Mouse (Mus musculus): ENCODE data around the gene Nedd4.
"Not testable (repeated sequence)": the region's sequence is repeated elsewhere in the genome, so short reads cannot be mapped to it uniquely, and the experiment has no call there.

Gene Nedd4

GRCm38 (mm10) chr9:72661895-72662661 is at the start of gene Nedd4:
Nedd4 (plus strand) TSS chr9:72662346.
- peak; percentile 81 to 86 for DNase-seq

DNA sequence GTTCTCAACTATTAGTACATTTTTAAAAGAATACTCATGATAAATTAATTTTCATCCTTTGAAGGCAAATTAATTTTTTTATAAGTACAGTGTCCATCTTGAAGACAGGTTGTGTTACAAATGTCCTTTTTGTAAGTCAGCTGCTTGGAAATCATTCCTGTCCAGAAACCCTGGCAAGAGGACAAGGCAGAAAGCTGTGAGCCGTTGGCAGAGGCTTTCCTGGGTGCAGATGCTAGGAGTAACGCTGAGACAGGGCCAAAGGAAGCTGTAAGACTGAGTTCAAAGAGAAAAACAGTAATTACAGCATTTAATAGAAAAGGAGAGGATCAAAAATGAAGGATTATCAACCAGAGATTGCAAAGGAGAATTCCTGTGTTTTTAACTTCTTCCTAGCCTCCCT is 48.3 kb upstream of the Nedd4 start:
- no peak for DNase-seq

DNA sequence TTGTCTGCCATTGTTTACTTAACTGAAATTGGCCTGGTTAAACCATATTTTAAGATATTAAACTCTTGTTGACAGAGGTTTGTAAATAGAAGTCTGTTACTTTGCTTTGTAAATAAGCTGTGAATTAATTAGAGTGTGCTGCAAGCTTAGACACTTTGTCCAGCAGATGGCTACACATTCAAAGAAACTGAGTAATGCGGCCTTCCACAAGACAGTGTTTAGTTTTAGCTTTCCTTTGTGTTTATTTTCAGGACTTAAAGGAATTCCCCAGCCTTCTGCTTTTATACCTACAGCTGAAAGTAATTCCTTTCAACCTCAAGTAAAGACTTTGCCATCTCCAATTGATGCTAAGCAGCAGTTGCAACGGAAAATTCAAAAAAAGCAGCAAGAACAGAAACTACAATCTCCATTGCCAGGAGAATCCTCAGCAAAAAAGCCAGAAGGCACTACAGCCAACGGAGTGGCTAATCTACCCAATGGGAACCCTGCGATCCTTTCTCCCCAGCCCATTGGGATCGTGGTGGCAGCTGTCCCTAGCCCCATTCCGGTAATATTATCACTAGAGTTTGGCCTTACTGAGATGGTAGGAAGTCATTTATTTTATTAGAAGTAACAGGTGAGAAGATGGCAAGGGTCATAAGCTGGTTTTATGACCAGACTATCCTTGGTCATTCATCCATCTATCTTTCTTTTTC is 47.2 kb upstream of the Nedd4 start:
- DNase-seq = no peak

DNA sequence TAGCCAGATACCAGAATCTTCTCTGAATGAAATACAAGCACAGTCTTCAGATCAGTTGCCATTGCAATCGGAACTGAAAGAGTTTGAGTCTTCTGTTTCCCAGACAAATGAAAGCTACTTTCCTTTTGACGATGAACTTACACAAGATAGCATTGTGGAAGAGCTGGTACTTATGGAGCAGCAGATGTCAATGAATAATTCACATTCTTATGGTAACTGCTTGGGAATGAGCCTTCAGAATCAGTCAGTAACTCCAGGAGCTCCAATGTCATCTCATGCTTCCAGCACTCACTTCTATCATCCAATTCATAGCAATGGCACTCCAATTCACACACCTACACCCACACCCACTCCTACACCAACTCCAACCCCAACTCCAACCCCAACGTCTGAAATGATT is 44.1 kb upstream of the Nedd4 start:
- DNase-seq = no peak

DNA sequence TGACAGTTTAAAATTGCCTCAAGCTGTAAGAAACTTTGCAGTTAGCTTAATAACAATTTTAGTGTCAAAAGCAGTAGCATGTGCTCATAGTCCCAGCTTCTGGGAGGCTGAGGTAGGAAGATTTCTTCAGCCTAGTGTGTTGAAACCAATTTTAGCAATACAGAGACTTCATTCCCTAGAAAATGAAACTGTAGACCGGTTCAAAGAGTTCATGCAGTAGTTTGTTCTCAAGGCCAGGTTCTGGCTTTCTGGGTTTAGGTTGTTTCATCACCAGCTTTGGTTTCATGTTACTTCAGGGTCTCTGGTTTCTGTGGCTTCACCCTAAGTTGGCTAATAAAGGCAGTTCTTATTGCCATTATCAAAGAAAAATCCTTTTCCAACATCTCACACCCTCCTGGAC is 38.5 kb upstream of the Nedd4 start:
- no peak for DNase-seq

GRCm38 (mm10) chr9:72627598-72627997 is 34.5 kb upstream of the Nedd4 start:
- no peak for DNase-seq

- DNase-seq = no peak
Observed at GRCm38 (mm10) chr9:72628591-72628990, 33.6 kb upstream of the Nedd4 start.

GRCm38 (mm10) chr9:72632198-72632597 is 29.9 kb upstream of the Nedd4 start:
- DNase-seq = no peak

GRCm38 (mm10) chr9:72635134-72635533 is 27.0 kb upstream of the Nedd4 start:
- no peak for DNase-seq

DNA sequence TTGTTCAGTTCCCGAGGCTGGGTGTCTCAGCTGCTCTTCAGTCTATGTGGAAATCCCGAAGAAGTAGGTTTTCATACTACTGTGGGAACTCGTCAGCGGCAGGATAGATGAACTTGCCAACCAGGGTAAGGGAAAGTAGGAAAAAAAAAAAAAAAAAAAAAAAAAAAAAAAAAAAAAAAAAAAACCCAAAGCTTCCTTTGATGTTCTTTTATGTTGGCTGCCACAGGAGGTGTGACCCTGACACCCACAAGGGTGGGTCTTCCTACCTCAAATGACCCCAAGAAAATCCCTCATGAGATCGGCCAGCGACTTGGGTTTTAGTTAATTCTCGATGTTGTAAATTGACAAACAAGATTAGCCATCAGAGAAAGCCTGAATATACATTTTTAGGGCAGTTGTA is 25.6 kb upstream of the Nedd4 start:
- no peak for DNase-seq

GRCm38 (mm10) chr9:72637243-72637642 is 24.9 kb upstream of the Nedd4 start:
- DNase-seq = no peak

- no peak for DNase-seq
Observed at GRCm38 (mm10) chr9:72638951-72639842, 22.9 kb upstream of the Nedd4 start.

DNA sequence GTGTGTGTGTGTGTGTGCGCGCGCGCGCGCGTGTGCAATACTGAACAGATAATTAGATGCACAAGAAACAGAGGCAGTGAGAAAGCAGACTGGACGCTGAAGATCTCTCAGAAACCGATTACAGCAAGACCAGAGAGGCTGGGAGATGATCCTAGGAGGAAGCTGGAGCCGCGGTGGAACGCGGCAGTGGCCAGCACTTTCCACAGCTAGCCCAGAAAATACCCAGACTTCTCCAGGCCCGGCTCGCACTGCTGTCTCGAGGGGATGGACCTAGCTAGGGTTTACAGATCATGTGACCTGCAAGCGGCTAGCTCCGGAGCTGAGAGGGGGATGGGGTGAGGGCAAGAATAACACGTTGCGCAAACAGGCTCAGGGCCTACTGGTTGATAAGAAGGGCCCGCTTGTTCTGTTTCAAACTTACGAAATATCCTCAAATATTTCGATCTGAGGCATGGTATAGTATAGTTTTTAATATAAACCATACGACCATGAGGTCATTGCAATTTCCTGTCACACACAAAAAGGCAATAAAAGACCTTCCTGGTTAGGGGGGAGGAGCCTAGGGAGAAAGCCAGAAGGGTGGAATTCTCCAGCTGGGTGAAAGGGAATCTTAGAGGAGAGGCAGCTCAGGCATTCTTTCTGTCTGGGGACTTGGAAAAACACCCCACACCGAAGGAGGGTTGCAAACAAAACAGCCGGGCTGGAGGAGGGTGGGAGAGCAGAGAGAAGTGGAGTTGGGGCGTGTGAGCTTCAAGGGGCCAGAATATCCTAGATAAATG is 22.1 kb upstream of the Nedd4 start:
- DNase-seq = peak; percentile 25 to 33

DNA sequence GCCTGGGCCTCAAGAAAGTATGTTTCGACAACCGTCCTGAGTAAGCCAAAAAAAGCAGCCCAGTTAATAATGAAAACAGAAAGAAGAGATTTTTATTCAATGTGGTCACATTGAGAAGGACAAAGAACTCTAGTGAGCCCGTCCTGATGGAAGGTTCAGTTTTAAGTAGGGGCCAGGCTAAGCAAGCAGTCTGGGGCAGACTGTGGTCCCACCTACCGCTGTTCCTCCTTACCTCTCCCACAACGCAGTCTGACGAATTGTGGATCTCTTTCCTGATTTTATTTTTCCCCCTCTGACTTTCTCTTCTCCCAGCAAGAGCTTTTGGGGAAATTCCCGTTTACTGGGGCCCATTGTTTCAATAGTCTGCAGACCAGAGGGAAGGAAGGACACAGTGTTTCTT is 21.5 kb upstream of the Nedd4 start:
- no peak for DNase-seq

GRCm38 (mm10) chr9:72641093-72641680 is 21.0 kb upstream of the Nedd4 start:
- DNase-seq = no peak

DNA sequence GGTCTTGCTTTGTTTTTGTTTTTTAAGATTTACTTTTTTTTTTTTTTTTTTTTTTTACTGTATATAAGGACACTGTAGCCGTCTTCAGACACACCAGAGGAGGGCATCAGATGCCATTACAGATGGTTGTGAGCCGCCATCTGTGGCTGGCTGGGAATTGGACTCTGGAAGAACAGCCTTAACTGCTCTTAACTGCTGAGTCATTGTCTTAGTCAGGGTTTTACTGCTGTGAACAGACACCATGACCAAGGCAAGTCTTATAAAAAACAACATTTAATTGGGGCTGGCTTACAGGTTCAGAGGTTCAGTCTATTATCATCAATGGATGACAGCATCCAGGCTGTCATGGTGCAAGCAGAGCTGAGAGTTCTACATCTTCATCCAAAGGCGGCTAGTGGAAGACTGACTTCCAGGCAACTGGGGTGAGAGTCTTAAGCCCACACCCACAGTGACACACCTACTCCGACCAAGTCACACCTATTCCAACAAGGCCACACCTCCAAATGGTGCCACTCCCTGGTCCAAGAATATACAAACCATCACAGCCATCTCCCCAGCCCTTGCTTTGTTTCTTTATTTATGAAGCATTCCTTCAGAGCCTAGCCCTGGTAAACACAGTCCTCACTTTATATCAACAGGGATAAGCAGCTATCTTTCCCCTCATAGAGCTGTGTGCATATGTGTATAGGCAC is 19.2 kb upstream of the Nedd4 start:
- not testable (repeated sequence) for DNase-seq

GRCm38 (mm10) chr9:72643651-72644417 is 18.3 kb upstream of the Nedd4 start:
- DNase-seq = no peak

DNA sequence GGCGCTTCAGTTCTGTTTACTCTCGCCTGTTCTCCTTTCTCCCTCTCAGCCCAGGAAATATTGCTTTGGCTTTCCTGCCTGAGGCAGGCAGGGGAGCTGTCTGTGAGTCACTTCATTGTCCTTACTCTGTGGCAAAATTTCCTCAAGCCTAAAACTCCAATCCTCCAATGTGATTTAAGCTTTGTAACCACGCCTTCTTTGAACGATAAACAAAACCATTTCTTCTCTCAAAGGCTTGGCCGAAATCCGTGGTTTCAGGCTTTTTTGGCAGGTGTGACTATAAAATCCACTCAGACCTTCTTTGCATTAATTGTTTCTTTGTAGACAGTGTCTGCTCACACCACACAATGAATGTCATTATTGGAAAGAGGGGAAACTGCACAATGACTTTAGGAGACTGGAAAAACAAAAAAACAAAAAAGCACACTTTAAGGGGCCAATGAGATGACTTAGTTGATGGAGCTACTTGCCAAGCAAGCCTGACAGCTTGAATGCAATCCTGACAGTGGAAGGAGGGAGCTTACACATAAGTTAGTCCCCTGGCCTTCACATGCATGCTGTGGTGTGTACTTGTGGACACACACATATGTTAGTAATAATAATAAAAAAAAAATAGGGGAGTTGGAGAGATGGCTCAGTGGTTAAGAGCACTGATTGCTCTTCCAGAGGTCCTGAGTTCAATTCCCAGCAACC is 17.6 kb upstream of the Nedd4 start:
- DNase-seq = no peak

DNA sequence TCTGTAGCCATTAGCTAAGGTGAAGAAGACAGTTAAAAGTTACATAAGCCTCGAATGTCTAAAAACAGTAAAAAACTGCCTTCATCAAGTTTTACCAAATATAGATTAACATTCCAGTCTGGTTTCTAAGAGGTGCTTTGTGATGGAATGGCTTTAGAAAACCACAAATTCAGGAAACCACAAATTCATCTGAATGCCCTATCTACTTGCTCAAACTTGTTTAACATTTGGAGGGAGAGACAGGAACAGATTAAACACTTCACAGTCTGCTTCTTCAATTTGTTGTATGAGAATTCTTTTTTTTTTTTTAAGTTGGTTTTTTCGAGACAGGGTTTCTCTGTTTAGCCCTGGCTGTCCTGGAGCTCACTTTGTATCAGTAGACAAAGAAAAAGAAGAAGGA is 12.4 kb upstream of the Nedd4 start:
- no peak for DNase-seq

- no peak for DNase-seq
Observed at GRCm38 (mm10) chr9:72652961-72653360, 9.2 kb upstream of the Nedd4 start.

All from spleen, adult 18-20 months (tissue).